In genomic region chr9:20211477-20211876, GRCm38 (mm10) we compare ENCODE assay signal across 24 mouse cellular contexts. TPM values are rescaled to one million over a fixed set of nuclear protein-coding genes. Genes with fewer than 3 reads are reported as not detected.
DNase-seq lines count a peak whose midpoint lies in the region; TF ChIP-seq lines count a peak whose summit lies in the region.
"Had no signal": no experiment of that assay in that cellular context is flagged by ENCODE, and none has a peak within 500 bp of the region (broad histone marks: within the 10 kb centered on the region; RNA-seq: fewer than 3 reads in every experiment).

No protein-coding gene starts in this region.

- H3K9me3 ChIP-seq in MEL (replicated peaks; ENCODE audit: insufficient read depth, low read length): no peaks in the 10 kb centered on the region
- H3K9me3 ChIP-seq: G1E had no signal

- no peak for TF ChIP-seq POLR2A in MEL (IDR thresholded peaks at IDR 0.05; ENCODE audit: control insufficient read depth in 1 of 2, insufficient read depth in 1 of 2, low read depth in 1 of 2, low read length in 2 of 2, poor library complexity in 1 of 2)

- H3K36me3 ChIP-seq in MEL (ENCODE audit: control insufficient read depth in 1 of 2, insufficient read depth in 2 of 2, low read length in 2 of 2): peaks cover 0 to 4% of the 10 kb centered on the region in 2 experiments; a peak in 2 of 4 replicates
- H3K36me3 ChIP-seq: G1E had no signal

- peak; percentile 23 to 66; a peak in 3 of 4 replicates for TF ChIP-seq EP300 in MEL (IDR thresholded peaks at IDR 0.05; ENCODE audit: low read depth in 1 of 2, low read length in 2 of 2)

- 0 out of 4 replicates have a peak, but pooled peaks cover 0 to 2% of the 10 kb centered on the region in 2 experiments for H3K4me1 ChIP-seq in MEL (ENCODE audit: control insufficient read depth in 1 of 2, insufficient read depth in 2 of 2, low read length in 2 of 2)

- DNase-seq in MEL (ENCODE audit: low read depth, low spot score): peak; percentile 59
- no peak for DNase-seq in left cerebral cortex, postnatal 36 days (ENCODE audit: low spot score in 2 of 2)
- DNase-seq: adrenal gland, adult 2 months; adrenal gland, adult 8-10 months; adrenal gland, postnatal 10 days; adrenal gland, postnatal 14 days; adrenal gland, postnatal 25 days; adrenal gland, postnatal 36 days; B cell, adult 2 months; cerebellum, adult 11 months; cerebellum, adult 11-12 months; cerebellum, adult 18-20 months; cerebellum, adult 2 months; cerebellum, adult 8-10 months had no signal

- no peak for TF ChIP-seq RAD21 in MEL (IDR thresholded peaks at IDR 0.05; ENCODE audit: low read depth, low read length)

- intact Hi-C loops in left cerebral cortex, postnatal 36 days (cut with DNase I): no loop called here

- no peak overlapping the region for H3K9ac ChIP-seq in MEL (ENCODE audit: control insufficient read depth, low read depth, low read length, poor library complexity, severe bottlenecking)

- H3K79me2 ChIP-seq in MEL (ENCODE audit: control insufficient read depth, insufficient read depth, low read length, poor library complexity): no peaks in the 10 kb centered on the region

- no peak overlapping the region for H3K27ac ChIP-seq in MEL (ENCODE audit: control insufficient read depth, low read depth, low read length)

- H3K4me3 ChIP-seq in MEL (ENCODE audit: control insufficient read depth in 1 of 2, insufficient read depth in 1 of 2, low read depth in 2 of 2, low read length in 2 of 2): no peak overlapping the region

- no peaks in the 10 kb centered on the region for H3K27me3 ChIP-seq in MEL (ENCODE audit: control insufficient read depth in 1 of 2, insufficient read depth in 2 of 2, low read length in 2 of 2)
- H3K27me3 ChIP-seq: CH12.LX, Patski had no signal

- TF ChIP-seq CTCF in MEL (IDR thresholded peaks at IDR 0.05 in 2 of 3, conservative IDR thresholded peaks at IDR 0.05 in 1 of 3; ENCODE audit: control insufficient read depth in 1 of 3, insufficient read depth in 1 of 3, low read depth in 2 of 3, low read length in 3 of 3, poor library complexity in 1 of 3, severe bottlenecking in 1 of 3): no peak

TF ChIP-seq in MEL, 35 proteins besides CTCF, POLR2A, EP300 and RAD21:
- TF ChIP-seq CHD1 (IDR thresholded peaks at IDR 0.05; ENCODE audit: low read depth, low read length) (no peak), CHD2 (IDR thresholded peaks at IDR 0.05; ENCODE audit: low read length) (no peak), ZKSCAN1 (IDR thresholded peaks at IDR 0.05; ENCODE audit: low read depth, low read length) (no peak), RCOR1 (IDR thresholded peaks at IDR 0.05; ENCODE audit: low read depth, low read length) (peak; percentile 82), KAT2A (conservative IDR thresholded peaks at IDR 0.05; ENCODE audit: low read depth, low read length) (no peak), ETS1 (IDR thresholded peaks at IDR 0.05; ENCODE audit: low read depth, low read length) (peak; percentile 25; the same call in 1 of the 2 replicates), GATA1 (IDR thresholded peaks at IDR 0.05; ENCODE audit: low read depth, low read length) (0 out of 2 replicates have a peak, but pooled peaks have one; percentile 50)
TF ChIP-seq in MEL: peak in this region for 3.

RNA-seq across cellular contexts. Expression of gene Olfr871, which starts 0.5 kb away (rescaled TPM):
- total RNA-seq in MEL (2012; rRNA removed): not detected in 2 replicates
- under 1 TPM in 1 of 2 experiments, not detected in 1; 0.08 TPM for polyA plus RNA-seq in MEL (2012; ENCODE audit: insufficient read depth in 1 of 2, insufficient read length in 2 of 2, low read depth in 1 of 2, low replicate concordance in 2 of 2, missing spikeins in 1 of 2)
- not detected for total RNA-seq in left cerebral cortex, postnatal 36 days (2021)
- total RNA-seq: adrenal gland, adult 18-20 months; adrenal gland, adult 2 months; adrenal gland, adult 8-10 months; adrenal gland, postnatal 10 days; adrenal gland, postnatal 14 days; adrenal gland, postnatal 25 days; adrenal gland, postnatal 36 days; adrenal gland, postnatal 4 days; CH12.LX; ES-E14; G1E had no signal
- polyA plus RNA-seq: activated CD4-positive, CD25-positive, alpha-beta regulatory T cell, adult 4 months; adrenal gland, adult 2 months; brain, embryonic 14.5 days; C2C12; CD4-positive, CD25-positive, alpha-beta regulatory T cell, adult 4 months; cerebellum, adult 2 months; G1E; Patski had no signal

RNA-seq across cellular contexts. Expression of gene Olfr872, which starts 25.4 kb away (rescaled TPM):
- total RNA-seq in MEL (2012; rRNA removed): not detected in 2 replicates
- polyA plus RNA-seq in MEL (2012; ENCODE audit: insufficient read depth in 1 of 2, insufficient read length in 2 of 2, low read depth in 1 of 2, low replicate concordance in 2 of 2, missing spikeins in 1 of 2): not detected
- total RNA-seq in left cerebral cortex, postnatal 36 days (2021): not detected
- total RNA-seq: adrenal gland, adult 18-20 months; adrenal gland, adult 2 months; adrenal gland, adult 8-10 months; adrenal gland, postnatal 10 days; adrenal gland, postnatal 14 days; adrenal gland, postnatal 25 days; adrenal gland, postnatal 36 days; adrenal gland, postnatal 4 days; CH12.LX; ES-E14; G1E had no signal
- polyA plus RNA-seq: activated CD4-positive, CD25-positive, alpha-beta regulatory T cell, adult 4 months; adrenal gland, adult 2 months; brain, embryonic 14.5 days; C2C12; CD4-positive, CD25-positive, alpha-beta regulatory T cell, adult 4 months; cerebellum, adult 2 months; G1E; Patski had no signal

RNA-seq across cellular contexts. Expression of gene Olfr870, which starts 37.6 kb away (rescaled TPM):
- not detected in 2 replicates for total RNA-seq in MEL (2012; rRNA removed)
- polyA plus RNA-seq in MEL (2012; ENCODE audit: insufficient read depth in 1 of 2, insufficient read length in 2 of 2, low read depth in 1 of 2, low replicate concordance in 2 of 2, missing spikeins in 1 of 2): not detected
- total RNA-seq in left cerebral cortex, postnatal 36 days (2021): not detected
- total RNA-seq: adrenal gland, adult 18-20 months; adrenal gland, adult 2 months; adrenal gland, adult 8-10 months; adrenal gland, postnatal 10 days; adrenal gland, postnatal 14 days; adrenal gland, postnatal 25 days; adrenal gland, postnatal 36 days; adrenal gland, postnatal 4 days; CH12.LX; ES-E14 had no signal
- polyA plus RNA-seq: activated CD4-positive, CD25-positive, alpha-beta regulatory T cell, adult 4 months; adrenal gland, adult 2 months; brain, embryonic 14.5 days; C2C12; CD4-positive, CD25-positive, alpha-beta regulatory T cell, adult 4 months; cerebellum, adult 2 months; G1E; Patski had no signal
